Mouse (Mus musculus) G1E (cell line): ENCODE measurements around the gene Phc3.
"Not testable (repeated sequence)": the region's sequence is repeated elsewhere in the genome, so short reads cannot be mapped to it uniquely, and the experiment has no call there.

Source experiments
- CTCF ChIP-seq: IDR thresholded peaks from 2 replicates; pipeline ENCODE4 v1.5.1; 2012; ENCODE audit warnings: low read depth, low read length, inconsistent platforms, mixed read lengths
- GATA2 ChIP-seq: IDR thresholded peaks from 2 replicates; pipeline ENCODE4 v1.6.1; 2012; ENCODE audit warnings: low read depth, low read length, inconsistent platforms, borderline replicate concordance

DNA sequence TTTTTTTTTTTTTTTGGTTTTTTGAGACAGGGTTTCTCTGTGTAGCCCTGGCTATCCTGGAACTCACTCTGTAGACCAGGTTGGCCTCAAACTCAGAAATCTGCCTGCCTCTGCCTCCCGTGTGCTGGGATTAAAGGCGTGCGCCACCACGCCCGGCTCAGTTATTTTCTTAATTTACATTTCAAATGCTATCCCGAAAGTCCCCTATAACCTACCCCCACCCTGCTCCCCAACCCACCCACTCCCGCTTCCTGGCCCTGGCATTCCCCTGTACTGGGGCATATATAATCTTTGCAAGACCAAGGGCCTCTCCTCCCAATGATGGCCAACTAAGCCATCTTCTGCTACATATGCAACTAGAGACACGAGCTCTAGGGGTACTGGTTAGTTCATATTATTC, 109.6 kb downstream of the Phc3 start:
- TF ChIP-seq CTCF, GATA2: not testable (repeated sequence)
